Comparison of ENCODE assay signal across 17 mouse cellular contexts in the genomic region with DNA sequence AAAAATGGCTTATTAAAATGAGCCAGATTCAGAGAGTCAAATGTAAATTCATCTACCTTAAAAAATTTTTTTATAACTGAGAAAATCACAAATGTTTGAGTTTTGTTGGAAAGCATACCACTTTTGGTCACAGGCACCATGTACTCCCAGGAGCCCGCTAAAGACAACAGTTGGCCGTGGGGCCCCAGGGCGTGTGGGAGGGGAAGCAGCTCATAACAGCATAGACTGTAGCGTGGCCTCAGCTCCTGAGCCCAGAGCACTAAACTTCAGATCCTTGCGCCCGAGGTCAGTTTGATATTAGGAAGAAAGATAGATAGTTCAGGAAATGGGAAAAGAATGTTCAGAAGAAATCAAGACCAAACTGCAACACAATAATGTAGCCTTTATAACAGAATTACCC.
A peak's percentile ranks its signal among the peaks of the same experiment; 100 is the strongest.
DNase-seq lines count a peak whose midpoint lies in the region; ATAC-seq and TF ChIP-seq lines count a peak whose summit lies in the region.
"Had no signal": no experiment of that assay in that cellular context is flagged by ENCODE, and none has a peak within 500 bp of the region (broad histone marks: within the 10 kb centered on the region; RNA-seq: fewer than 3 reads in every experiment).

No protein-coding gene starts in this region.

- ATAC-seq in heart, embryonic 13.5 days (ENCODE audit: extremely low read depth, insufficient number of reproducible peaks, low FRiP score, low TSS enrichment): no peak
- ATAC-seq in kidney, embryonic 16.5 days (ENCODE audit: low FRiP score, low TSS enrichment): no peak
- ATAC-seq in liver, embryonic 14.5 days (ENCODE audit: insufficient read depth): 0 out of 2 replicates have a peak, but pooled peaks have one; percentile 59
- no peak for ATAC-seq in liver, embryonic 12.5 days
- ATAC-seq: forebrain, embryonic 15.5 days had no signal

- 0 out of 2 replicates have a peak, but pooled peaks cover 3% of the 10 kb centered on the region for H3K9me3 ChIP-seq in heart, embryonic 13.5 days
- peaks cover 4% of the 10 kb centered on the region; the same call in 1 of the 2 replicates for H3K9me3 ChIP-seq in kidney, embryonic 16.5 days (ENCODE audit: low read length)
- H3K9me3 ChIP-seq in liver, embryonic 14.5 days (ENCODE audit: control insufficient read depth, low read length): no peaks in the 10 kb centered on the region
- H3K9me3 ChIP-seq in liver, embryonic 12.5 days (replicated peaks): no peaks in the 10 kb centered on the region; the same call in 1 of the 2 replicates
- H3K9me3 ChIP-seq: embryonic facial prominence, embryonic 12.5 days; forebrain, embryonic 15.5 days had no signal

- no peaks in the 10 kb centered on the region for H3K36me3 ChIP-seq in heart, embryonic 13.5 days
- no peaks in the 10 kb centered on the region for H3K36me3 ChIP-seq in kidney, embryonic 16.5 days (ENCODE audit: insufficient read depth, low read length)
- no peaks in the 10 kb centered on the region for H3K36me3 ChIP-seq in liver, embryonic 14.5 days (replicated peaks; ENCODE audit: control insufficient read depth, insufficient read depth, low read depth)
- no peaks in the 10 kb centered on the region for H3K36me3 ChIP-seq in liver, embryonic 12.5 days
- H3K36me3 ChIP-seq: embryonic facial prominence, embryonic 12.5 days; forebrain, embryonic 15.5 days had no signal

- TF ChIP-seq CTCF in liver, embryonic 14.5 days (IDR thresholded peaks at IDR 0.05; ENCODE audit: low read depth): no peak

- intact Hi-C loops in heart, postnatal 14 days (cut with DNase I): no loop called here

- no peaks in the 10 kb centered on the region for H3K27me3 ChIP-seq in heart, embryonic 13.5 days (replicated peaks)
- H3K27me3 ChIP-seq in kidney, embryonic 16.5 days (ENCODE audit: insufficient read depth, low read length): no peaks in the 10 kb centered on the region
- no peaks in the 10 kb centered on the region for H3K27me3 ChIP-seq in liver, embryonic 14.5 days (ENCODE audit: control insufficient read depth, insufficient read depth, low read length)
- H3K27me3 ChIP-seq in liver, embryonic 12.5 days (replicated peaks): no peaks in the 10 kb centered on the region
- H3K27me3 ChIP-seq: embryonic facial prominence, embryonic 12.5 days; forebrain, embryonic 15.5 days had no signal

- no peak for TF ChIP-seq EP300 in liver, embryonic 14.5 days (IDR thresholded peaks at IDR 0.05; ENCODE audit: low read depth)

- no peak for DNase-seq in heart, postnatal 14 days
- peak; percentile 29 to 36 for DNase-seq in kidney, postnatal 4 days
- DNase-seq in liver, embryonic 14.5 days (ENCODE audit: low read depth in 3 of 3, low spot score in 3 of 3): no peak
- DNase-seq in right cerebral cortex, adult 2 months (ENCODE audit: low spot score in 2 of 2): peak; percentile 3 to 12
- DNase-seq in right cerebral cortex, postnatal 36 days (ENCODE audit: low spot score in 2 of 2): no peak
- DNase-seq: adrenal gland, postnatal 10 days; cerebellum, adult 11 months; cerebellum, adult 8-10 months; cerebellum, postnatal 14 days; gastrocnemius, postnatal 36 days; heart, adult 11 months; heart, postnatal 10 days had no signal

- H3K27ac ChIP-seq in heart, embryonic 13.5 days (replicated peaks): 0 out of 2 replicates have a peak overlapping the region, but pooled peaks have one; percentile 20
- H3K27ac ChIP-seq in kidney, embryonic 16.5 days (ENCODE audit: low read length): no peak overlapping the region
- no peak overlapping the region for H3K27ac ChIP-seq in liver, embryonic 14.5 days
- H3K27ac ChIP-seq in liver, embryonic 12.5 days: no peak overlapping the region
- H3K27ac ChIP-seq: embryonic facial prominence, embryonic 12.5 days; forebrain, embryonic 15.5 days had no signal

- peaks cover 7% of the 10 kb centered on the region; the same call in 1 of the 2 replicates for H3K4me1 ChIP-seq in heart, embryonic 13.5 days
- H3K4me1 ChIP-seq in kidney, embryonic 16.5 days (ENCODE audit: insufficient read depth, low read length): no peaks in the 10 kb centered on the region
- peaks cover 0 to 2% of the 10 kb centered on the region in 2 experiments; a peak in 1 of 4 replicates for H3K4me1 ChIP-seq in liver, embryonic 14.5 days (replicated peaks; ENCODE audit: control insufficient read depth in 2 of 2, insufficient read depth in 2 of 2, low read length in 1 of 2)
- no peaks in the 10 kb centered on the region; the same call in 1 of the 2 replicates for H3K4me1 ChIP-seq in liver, embryonic 12.5 days

- no peak overlapping the region for H3K4me3 ChIP-seq in heart, embryonic 13.5 days
- no peak overlapping the region for H3K4me3 ChIP-seq in kidney, embryonic 16.5 days (ENCODE audit: low read length)
- no peak overlapping the region for H3K4me3 ChIP-seq in liver, embryonic 14.5 days (ENCODE audit: insufficient read depth in 1 of 2, low read depth in 2 of 2, low read length in 2 of 2)
- H3K4me3 ChIP-seq in liver, embryonic 12.5 days: no peak overlapping the region
- H3K4me3 ChIP-seq: embryonic facial prominence, embryonic 12.5 days; forebrain, embryonic 15.5 days had no signal

- H3K9ac ChIP-seq in heart, embryonic 13.5 days: no peak overlapping the region
- no peak overlapping the region for H3K9ac ChIP-seq in kidney, embryonic 16.5 days (replicated peaks; ENCODE audit: low read length)
- H3K9ac ChIP-seq in liver, embryonic 14.5 days (replicated peaks): no peak overlapping the region
- H3K9ac ChIP-seq in liver, embryonic 12.5 days: no peak overlapping the region
- H3K9ac ChIP-seq: embryonic facial prominence, embryonic 12.5 days; forebrain, embryonic 15.5 days had no signal

- no peak overlapping the region for H3K4me2 ChIP-seq in heart, embryonic 13.5 days
- H3K4me2 ChIP-seq in kidney, embryonic 16.5 days (replicated peaks; ENCODE audit: low read depth, low read length): no peak overlapping the region
- no peak overlapping the region for H3K4me2 ChIP-seq in liver, embryonic 14.5 days (ENCODE audit: low read depth)
- no peak overlapping the region for H3K4me2 ChIP-seq in liver, embryonic 12.5 days
- H3K4me2 ChIP-seq: embryonic facial prominence, embryonic 12.5 days; forebrain, embryonic 15.5 days had no signal

- WGBS in heart, embryonic 13.5 days: 60% methylated on average over 6 of the region's 6 CpGs
- WGBS in kidney, embryonic 16.5 days: 39% methylated on average over 6 of the region's 6 CpGs
- 52% methylated on average over 6 of the region's 6 CpGs for WGBS in liver, embryonic 14.5 days (ENCODE audit: insufficient replicate concordance)
- WGBS in liver, embryonic 12.5 days (ENCODE audit: insufficient replicate concordance): 54% methylated on average over 6 of the region's 6 CpGs

Comparison
In these comparisons a context has a peak if more than half of its experiments do, and no peak if none do; other contexts are left out.
1. DNase-seq: peak in kidney, postnatal 4 days (2 of 2) and right cerebral cortex, adult 2 months (2 of 2); none in heart, postnatal 14 days (0 of 2), liver, embryonic 14.5 days (0 of 3) and right cerebral cortex, postnatal 36 days (0 of 2).